Mouse (Mus musculus) liver, embryonic 12.5 days (tissue): ENCODE data around the gene Ccdc85c. TPM values are rescaled to one million over a fixed set of nuclear protein-coding genes. Genes with fewer than 3 reads are reported as not detected.

ENCODE experiments used
- ATAC-seq: fragments of 200-750 bp; cut with Nextera tagmentation; 2 replicates; pipeline ENCODE4 v1.8.0; 2017; ENCODE audit warnings: moderate number of reproducible peaks, mild to moderate bottlenecking, moderate library complexity
- H3K27ac ChIP-seq: fragments of 300-500 bp; sonication (generic); 2 replicates; pipeline ENCODE4 v1.5.1; 2016; ENCODE audit warnings: mild to moderate bottlenecking
- H3K27me3 ChIP-seq: fragments of 300-500 bp; sonication (generic); replicated peaks from 2 replicates; pipeline ENCODE4 v1.6.1; 2016; ENCODE audit warnings: mild to moderate bottlenecking, moderate library complexity
- H3K36me3 ChIP-seq: fragments of 300-500 bp; sonication (generic); 2 replicates; pipeline ENCODE4 v1.6.1; 2016; ENCODE audit warnings: mild to moderate bottlenecking, moderate library complexity
- H3K4me1 ChIP-seq: fragments of 300-500 bp; sonication (generic); 2 replicates; pipeline ENCODE4 v1.6.1; 2016
- H3K4me2 ChIP-seq: fragments of 300-500 bp; sonication (generic); 2 replicates; pipeline ENCODE4 v1.6.1; 2016; ENCODE audit warnings: mild to moderate bottlenecking, moderate library complexity
- H3K4me3 ChIP-seq: fragments of 300-500 bp; sonication (generic); 2 replicates; pipeline ENCODE4 v1.5.1; 2016; ENCODE audit warnings: mild to moderate bottlenecking, moderate library complexity
- H3K9ac ChIP-seq: fragments of 300-500 bp; sonication (generic); 2 replicates; pipeline ENCODE4 v1.6.1; 2016; ENCODE audit warnings: mild to moderate bottlenecking, moderate library complexity
- H3K9me3 ChIP-seq: fragments of 300-500 bp; sonication (generic); replicated peaks from 2 replicates; pipeline ENCODE4 v1.6.1; 2016; ENCODE audit warnings: mild to moderate bottlenecking, moderate library complexity
- WGBS: fragments of 180-500 bp; shearing (Covaris S2); methylation state at CpG from one replicate; pipeline ENCODE4 v1.1.7; 2016; ENCODE audit not compliant: insufficient replicate concordance; 5-methylcytosine and 5-hydroxymethylcytosine counted together
- polyA plus RNA-seq: library from polyadenylated mRNA; unstranded; fragments of >200 nt; fragmentation: Nextera tagmentation; extraction: Ambion mirVana; gene quantifications from 2 replicates; pipeline ENCODE4 v1.2.1, GENCODE M21; 2016

Ccdc85c gene
- polyA plus RNA-seq, 1 experiment from 2014 or later, result 3.4 TPM

- Histone ChIP-seq H3K4me1 (0 out of 2 replicates have a peak, but pooled peaks cover 6% of the 10 kb centered on the region), H3K27ac (no peak overlapping the region), H3K9me3 (no peaks in the 10 kb centered on the region), H3K4me3 (no peak overlapping the region), H3K9ac (no peak overlapping the region), H3K27me3 (peaks cover 54% of the 10 kb centered on the region), H3K4me2 (no peak overlapping the region), H3K36me3 (no peaks in the 10 kb centered on the region)
- WGBS, result 59% methylated on average over 4 of the region's 4 CpGs
- ATAC-seq, result no peak
These were observed 34.8 kb upstream of the Ccdc85c start for GRCm38 (mm10) chr12:108310041-108310440.

GRCm38 (mm10) chr12:108309116-108309794 lies 34.0 kb upstream of the Ccdc85c start:
- Histone ChIP-seq H3K27me3 (peaks cover 62% of the 10 kb centered on the region), H3K9me3 (no peaks in the 10 kb centered on the region), H3K9ac (no peak overlapping the region), H3K27ac (no peak overlapping the region), H3K4me2 (no peak overlapping the region), H3K36me3 (no peaks in the 10 kb centered on the region), H3K4me1 (0 out of 2 replicates have a peak, but pooled peaks cover 6% of the 10 kb centered on the region), H3K4me3 (no peak overlapping the region)
- 19% methylated on average over 8 of the region's 8 CpGs for WGBS
- ATAC-seq, result no peak

GRCm38 (mm10) chr12:108308363-108308856 lies 33.2 kb upstream of the Ccdc85c start:
- Histone ChIP-seq H3K36me3 (no peaks in the 10 kb centered on the region), H3K27ac (no peak overlapping the region), H3K27me3 (peaks cover 65% of the 10 kb centered on the region), H3K9ac (no peak overlapping the region), H3K9me3 (no peaks in the 10 kb centered on the region), H3K4me2 (no peak overlapping the region), H3K4me3 (no peak overlapping the region), H3K4me1 (0 out of 2 replicates have a peak, but pooled peaks cover 6% of the 10 kb centered on the region)
- ATAC-seq, result no peak
- WGBS, result 76% methylated on average over 16 of the region's 16 CpGs

- Histone ChIP-seq H3K27me3 (peaks cover 64% of the 10 kb centered on the region), H3K4me3 (no peak overlapping the region), H3K4me1 (0 out of 2 replicates have a peak, but pooled peaks cover 1% of the 10 kb centered on the region), H3K27ac (no peak overlapping the region), H3K4me2 (no peak overlapping the region), H3K36me3 (no peaks in the 10 kb centered on the region), H3K9me3 (no peaks in the 10 kb centered on the region), H3K9ac (no peak overlapping the region)
- ATAC-seq, result no peak
- 12% methylated on average over 14 of the region's 14 CpGs for WGBS
These were observed 32.3 kb upstream of the Ccdc85c start for GRCm38 (mm10) chr12:108307553-108307952.

GRCm38 (mm10) chr12:108305812-108306794 lies 30.9 kb upstream of the Ccdc85c start, which contains the start of gene Hhipl1:
Hhipl1 (plus strand) TSS chr12:108306270.
- 3% methylated on average over 67 of the region's 67 CpGs for WGBS
- Histone ChIP-seq H3K4me2 (peak within 1 kb of the TSS; percentile 67), H3K9ac (peak within 1 kb of the TSS; percentile 55), H3K27ac (no peak within 1 kb of the TSS), H3K4me1 (no peaks in the 10 kb centered on the region), H3K27me3 (peaks cover 64% of the 10 kb centered on the region), H3K36me3 (no peaks in the 10 kb centered on the region), H3K4me3 (peak within 1 kb of the TSS; percentile 47), H3K9me3 (no peaks in the 10 kb centered on the region)
- 0 out of 2 replicates have a peak, but pooled peaks have one; percentile 43 for ATAC-seq

- Histone ChIP-seq H3K36me3 (no peaks in the 10 kb centered on the region), H3K27me3 (peaks cover 60% of the 10 kb centered on the region), H3K4me3 (no peak overlapping the region), H3K9me3 (no peaks in the 10 kb centered on the region), H3K4me1 (no peaks in the 10 kb centered on the region), H3K4me2 (no peak overlapping the region), H3K27ac (no peak overlapping the region), H3K9ac (no peak overlapping the region)
- 57% methylated on average over 8 of the region's 8 CpGs for WGBS
- no peak for ATAC-seq
These were observed 29.9 kb upstream of the Ccdc85c start for GRCm38 (mm10) chr12:108305172-108305571.

GRCm38 (mm10) chr12:108303778-108304365 lies 28.6 kb upstream of the Ccdc85c start:
- no peak overlapping the region for H3K4me2 ChIP-seq
- H3K9me3 ChIP-seq, result no peaks in the 10 kb centered on the region
- ATAC-seq, result no peak
- no peaks in the 10 kb centered on the region for H3K4me1 ChIP-seq
- no peaks in the 10 kb centered on the region for H3K36me3 ChIP-seq
- no peak overlapping the region for H3K9ac ChIP-seq
- H3K27me3 ChIP-seq, result peaks cover 53% of the 10 kb centered on the region
- no peak overlapping the region for H3K4me3 ChIP-seq
- no peak overlapping the region for H3K27ac ChIP-seq
- WGBS, result 59% methylated on average over 6 of the region's 6 CpGs

- H3K4me2 ChIP-seq, result no peak overlapping the region
- H3K27me3 ChIP-seq, result peaks cover 26% of the 10 kb centered on the region
- no peak overlapping the region for H3K27ac ChIP-seq
- no peaks in the 10 kb centered on the region for H3K36me3 ChIP-seq
- no peak overlapping the region for H3K4me3 ChIP-seq
- H3K9me3 ChIP-seq, result no peaks in the 10 kb centered on the region
- H3K9ac ChIP-seq, result no peak overlapping the region
- ATAC-seq, result no peak
- 75% methylated on average over 6 of the region's 6 CpGs for WGBS
- no peaks in the 10 kb centered on the region for H3K4me1 ChIP-seq
These were observed 25.8 kb upstream of the Ccdc85c start for GRCm38 (mm10) chr12:108301006-108301405.

- Histone ChIP-seq H3K4me3 (no peak overlapping the region), H3K27ac (no peak overlapping the region), H3K9ac (no peak overlapping the region), H3K36me3 (no peaks in the 10 kb centered on the region), H3K4me1 (peaks cover 5% of the 10 kb centered on the region), H3K27me3 (peaks cover 16% of the 10 kb centered on the region), H3K9me3 (no peaks in the 10 kb centered on the region), H3K4me2 (no peak overlapping the region)
- WGBS, result 49% methylated on average over 6 of the region's 6 CpGs
- no peak for ATAC-seq
These were observed 21.8 kb upstream of the Ccdc85c start for GRCm38 (mm10) chr12:108297033-108297432.

GRCm38 (mm10) chr12:108294620-108295019 lies 19.4 kb upstream of the Ccdc85c start:
- no peak for ATAC-seq
- no peak overlapping the region for H3K4me2 ChIP-seq
- H3K4me1 ChIP-seq, result peaks cover 5% of the 10 kb centered on the region
- no peaks in the 10 kb centered on the region for H3K9me3 ChIP-seq
- no peak overlapping the region for H3K27ac ChIP-seq
- WGBS, result 66% methylated on average over 3 of the region's 3 CpGs
- no peak overlapping the region for H3K4me3 ChIP-seq
- H3K9ac ChIP-seq, result no peak overlapping the region
- H3K27me3 ChIP-seq, result peaks cover 32% of the 10 kb centered on the region
- no peaks in the 10 kb centered on the region for H3K36me3 ChIP-seq

- Histone ChIP-seq H3K27me3 (peaks cover 40% of the 10 kb centered on the region), H3K4me2 (peak overlapping the region; percentile 40), H3K4me1 (peaks cover 5% of the 10 kb centered on the region), H3K36me3 (no peaks in the 10 kb centered on the region), H3K9ac (no peak overlapping the region), H3K9me3 (no peaks in the 10 kb centered on the region), H3K27ac (no peak overlapping the region), H3K4me3 (no peak overlapping the region)
- ATAC-seq, result peak; percentile 50
- 3% methylated on average over 8 of the region's 8 CpGs for WGBS
These were observed 17.7 kb upstream of the Ccdc85c start for GRCm38 (mm10) chr12:108292957-108293356.
